Mouse (Mus musculus) lung, adult 2 months (tissue): ENCODE results near the gene Tmem115.

Experiments
- CTCF ChIP-seq: fragments of 200-500 bp; IDR thresholded peaks from 2 replicates; pipeline ENCODE4 v1.5.1; 2011; ENCODE audit warnings: mild to moderate bottlenecking, low read length, control low read depth; ENCODE audit not compliant: insufficient read depth
- POLR2A ChIP-seq: fragments of 200-500 bp; IDR thresholded peaks from 2 replicates; pipeline ENCODE4 v1.6.1; 2011; ENCODE audit warnings: low read depth, mild to moderate bottlenecking, control low read depth, low read length, borderline replicate concordance; ENCODE audit errors: extremely low read depth

DNA sequence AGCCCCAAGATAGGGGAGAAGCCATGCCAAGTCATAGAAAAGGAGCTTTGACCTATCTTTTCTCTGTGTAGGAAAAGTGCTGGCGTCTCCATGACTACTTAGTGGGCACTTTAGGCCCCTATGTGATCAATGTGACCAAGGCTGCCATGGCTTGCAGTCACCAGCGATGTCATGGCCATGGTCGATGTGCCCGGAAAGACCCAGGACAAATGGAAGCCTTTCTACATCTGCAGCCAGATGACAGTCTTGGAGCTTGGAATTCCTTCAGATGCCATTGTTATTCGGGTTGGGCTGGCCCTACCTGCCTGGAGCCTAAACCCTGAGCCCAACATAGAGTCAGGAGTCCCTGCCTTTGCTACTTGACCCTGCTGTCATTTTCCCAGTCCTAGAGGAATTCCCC is 52.8 kb downstream of the Tmem115 start:
- no peak for TF ChIP-seq CTCF
- no peak for TF ChIP-seq POLR2A
